Mouse (Mus musculus) MEL (cell line): ENCODE data around the gene Arhgap35.

ENCODE experiments used
- CHD2 ChIP-seq: IDR thresholded peaks from 2 replicates; pipeline ENCODE4 v1.6.1; 2011; ENCODE audit warnings: low read length, improper control_type of control experiment
- CTCF ChIP-seq, 3 experiments: IDR thresholded peaks in 2 of 3; conservative IDR thresholded peaks in 1 of 3; 2 replicates each; pipeline ENCODE4 v1.5.1; 2011 to 2012; ENCODE audit warnings: low read length in 3 of 3, low read depth in 2 of 3, mild to moderate bottlenecking in 2 of 3, improper control_type of control experiment in 1 of 3, inconsistent platforms in 1 of 3, mixed read lengths in 1 of 3, moderate library complexity in 1 of 3; ENCODE audit not compliant: control insufficient read depth in 1 of 3, insufficient read depth in 1 of 3, poor library complexity in 1 of 3, severe bottlenecking in 1 of 3
- MXI1 ChIP-seq: IDR thresholded peaks from 2 replicates; pipeline ENCODE4 v1.6.1; 2011; ENCODE audit warnings: mild to moderate bottlenecking, low read depth, low read length, improper control_type of control experiment
- SMC3 ChIP-seq: IDR thresholded peaks from 2 replicates; pipeline ENCODE4 v1.6.1; 2011; ENCODE audit warnings: low read depth, low read length, improper control_type of control experiment
- USF1 ChIP-seq: IDR thresholded peaks from 2 replicates; pipeline ENCODE4 v1.6.1; 2014; ENCODE audit warnings: low read depth, mild to moderate bottlenecking, inconsistent platforms, low read length, improper control_type of control experiment, moderate library complexity

- no peak for TF ChIP-seq SMC3
- TF ChIP-seq USF1: no peak
- TF ChIP-seq CTCF (IDR thresholded peaks at IDR 0.05 in 2 of 3, conservative IDR thresholded peaks at IDR 0.05 in 1 of 3; ENCODE audit: control insufficient read depth in 1 of 3, insufficient read depth in 1 of 3, low read depth in 2 of 3, low read length in 3 of 3, poor library complexity in 1 of 3, severe bottlenecking in 1 of 3): no peak
- no peak for TF ChIP-seq MXI1
- no peak for TF ChIP-seq CHD2
Measured at GRCm38 (mm10) chr7:16496260-16496659, 118.5 kb downstream of the Arhgap35 start.
